Mouse (Mus musculus) forebrain, embryonic 10.5 days (tissue): ENCODE measurements around the gene Arl11. TPM values are rescaled to one million over a fixed set of nuclear protein-coding genes. Genes with fewer than 3 reads are reported as not detected.

Source experiments
- DNase-seq: peaks from one replicate; pipeline ENCODE4 v3.0.0-alpha.2; 2017; ENCODE audit warnings: low spot score; ENCODE audit errors: extremely low spot score
- H3K27ac ChIP-seq: fragments of 300-500 bp; sonication (generic); 2 replicates; pipeline ENCODE4 v1.5.1; 2016; ENCODE audit warnings: mild to moderate bottlenecking
- H3K27me3 ChIP-seq: fragments of 300-500 bp; sonication (generic); 2 replicates; pipeline ENCODE4 v1.6.1; 2016; ENCODE audit warnings: mild to moderate bottlenecking; ENCODE audit not compliant: poor library complexity, severe bottlenecking
- H3K36me3 ChIP-seq: fragments of 300-500 bp; sonication (generic); replicated peaks from 2 replicates; pipeline ENCODE4 v1.6.1; 2016; ENCODE audit warnings: mild to moderate bottlenecking, moderate library complexity
- H3K4me1 ChIP-seq: fragments of 300-500 bp; sonication (generic); 2 replicates; pipeline ENCODE4 v1.6.1; 2016
- H3K4me3 ChIP-seq: fragments of 300-500 bp; sonication (generic); 2 replicates; pipeline ENCODE4 v1.5.1; 2016; ENCODE audit warnings: mild to moderate bottlenecking, moderate library complexity
- H3K9me3 ChIP-seq: fragments of 300-500 bp; sonication (generic); 2 replicates; pipeline ENCODE4 v1.6.1; 2016; ENCODE audit warnings: mild to moderate bottlenecking, moderate library complexity
- WGBS: fragments of 180-500 bp; shearing (Covaris S2); methylation state at CpG from one replicate; pipeline ENCODE4 v1.1.7; 2016; 5-methylcytosine and 5-hydroxymethylcytosine counted together
- polyA plus RNA-seq: library from polyadenylated mRNA; unstranded; fragments of >200 nt; fragmentation: Nextera tagmentation; extraction: Ambion mirVana; gene quantifications from 2 replicates; pipeline ENCODE4 v1.2.1, GENCODE M21; 2016

The Arl11 gene
- polyA plus RNA-seq, 1 experiment from 2014 or later = 0.19 TPM

GRCm38 (mm10) chr14:61344590-61344989 is 35.0 kb downstream of the Arl11 start:
- H3K36me3 ChIP-seq = no peaks in the 10 kb centered on the region
- no peaks in the 10 kb centered on the region for H3K9me3 ChIP-seq
- no peak overlapping the region for H3K4me3 ChIP-seq
- DNase-seq = no peak
- no peaks in the 10 kb centered on the region for H3K4me1 ChIP-seq
- H3K27me3 ChIP-seq = no peaks in the 10 kb centered on the region
- no peak overlapping the region for H3K27ac ChIP-seq
- WGBS = 76% methylated on average over 5 of the region's 5 CpGs

- no peaks in the 10 kb centered on the region for H3K36me3 ChIP-seq
- H3K4me1 ChIP-seq = no peaks in the 10 kb centered on the region
- 81% methylated on average over 10 of the region's 10 CpGs for WGBS
- H3K9me3 ChIP-seq = no peaks in the 10 kb centered on the region
- no peak overlapping the region for H3K27ac ChIP-seq
- no peak overlapping the region for H3K4me3 ChIP-seq
- DNase-seq = no peak
- H3K27me3 ChIP-seq = no peaks in the 10 kb centered on the region
Measured at GRCm38 (mm10) chr14:61346827-61347698, 37.5 kb downstream of the Arl11 start.

GRCm38 (mm10) chr14:61349876-61350275 is 40.3 kb downstream of the Arl11 start:
- 83% methylated on average over 4 of the region's 4 CpGs for WGBS

GRCm38 (mm10) chr14:61350808-61351207 is 41.3 kb downstream of the Arl11 start:
- Histone ChIP-seq H3K9me3 (peaks cover 3% of the 10 kb centered on the region; the same call in 1 of the 2 replicates), H3K4me1 (peaks cover 5% of the 10 kb centered on the region; the same call in 1 of the 2 replicates), H3K27me3 (no peaks in the 10 kb centered on the region), H3K4me3 (no peak overlapping the region), H3K36me3 (peaks cover 4% of the 10 kb centered on the region; the same call in 1 of the 2 replicates), H3K27ac (no peak overlapping the region)
- no peak for DNase-seq
- WGBS = 83% methylated on average over 6 of the region's 6 CpGs

More at GRCm38 (mm10) chr14:61349876-61350275, 40.3 kb downstream of the Arl11 start:
- no peaks in the 10 kb centered on the region for H3K27me3 ChIP-seq
- no peak for DNase-seq
- H3K36me3 ChIP-seq = peaks cover 4% of the 10 kb centered on the region; the same call in 1 of the 2 replicates
- H3K9me3 ChIP-seq = peaks cover 3% of the 10 kb centered on the region; the same call in 1 of the 2 replicates
- peaks cover 5% of the 10 kb centered on the region; the same call in 1 of the 2 replicates for H3K4me1 ChIP-seq
- no peak overlapping the region for H3K27ac ChIP-seq
- H3K4me3 ChIP-seq = no peak overlapping the region

- Histone ChIP-seq H3K27ac (no peak overlapping the region), H3K9me3 (peaks cover 3% of the 10 kb centered on the region; the same call in 1 of the 2 replicates), H3K4me3 (no peak overlapping the region), H3K4me1 (peaks cover 10% of the 10 kb centered on the region), H3K36me3 (peaks cover 4% of the 10 kb centered on the region; the same call in 1 of the 2 replicates), H3K27me3 (no peaks in the 10 kb centered on the region)
- no peak for DNase-seq
- 87% methylated on average over 10 of the region's 10 CpGs for WGBS
Measured at GRCm38 (mm10) chr14:61354251-61355235, 45.0 kb downstream of the Arl11 start.

GRCm38 (mm10) chr14:61360131-61360980 is 50.8 kb downstream of the Arl11 start, which contains the start of gene Ebpl:
Ebpl (minus strand) TSS chr14:61360439.
- DNase-seq = peak; percentile 86
- Histone ChIP-seq H3K9me3 (no peaks in the 10 kb centered on the region), H3K27me3 (no peaks in the 10 kb centered on the region), H3K4me1 (peaks cover 20% of the 10 kb centered on the region), H3K27ac (peak within 1 kb of the TSS; percentile 94), H3K4me3 (peak within 1 kb of the TSS; percentile 86), H3K36me3 (peaks cover 9% of the 10 kb centered on the region; the same call in 1 of the 2 replicates)
- WGBS = under 1% methylated on average over 40 of the region's 40 CpGs

- Histone ChIP-seq H3K36me3 (peaks cover 11% of the 10 kb centered on the region; the same call in 1 of the 2 replicates), H3K4me1 (peaks cover 20% of the 10 kb centered on the region), H3K27me3 (no peaks in the 10 kb centered on the region), H3K27ac (no peak overlapping the region), H3K4me3 (peak overlapping the region; percentile 86), H3K9me3 (no peaks in the 10 kb centered on the region)
- DNase-seq = no peak
- 73% methylated on average over 3 of the region's 3 CpGs for WGBS
Measured at GRCm38 (mm10) chr14:61360981-61361511, 51.5 kb downstream of the Arl11 start.

Other genes with a start within 250 kb of the Arl11 start
- gene Sacs, start 171.3 kb upstream of the Arl11 start, polyA plus RNA-seq = 2.9 and 3.4 TPM in 2 replicates
- 0.04 TPM in 1 of 2 replicates, not detected in the other for gene Sgcg, start 51.3 kb upstream of the Arl11 start, polyA plus RNA-seq
- gene Ebpl, start 50.7 kb downstream of the Arl11 start, polyA plus RNA-seq = 8.9 and 9.1 TPM in 2 replicates
- gene Kpna3, start 130.1 kb downstream of the Arl11 start, polyA plus RNA-seq = 89.8 and 92.4 TPM in 2 replicates
- 13.8 and 14.1 TPM in 2 replicates for gene Spryd7, start 247.1 kb downstream of the Arl11 start, polyA plus RNA-seq